Mouse (Mus musculus): ENCODE data around the gene Edf1.

DNA sequence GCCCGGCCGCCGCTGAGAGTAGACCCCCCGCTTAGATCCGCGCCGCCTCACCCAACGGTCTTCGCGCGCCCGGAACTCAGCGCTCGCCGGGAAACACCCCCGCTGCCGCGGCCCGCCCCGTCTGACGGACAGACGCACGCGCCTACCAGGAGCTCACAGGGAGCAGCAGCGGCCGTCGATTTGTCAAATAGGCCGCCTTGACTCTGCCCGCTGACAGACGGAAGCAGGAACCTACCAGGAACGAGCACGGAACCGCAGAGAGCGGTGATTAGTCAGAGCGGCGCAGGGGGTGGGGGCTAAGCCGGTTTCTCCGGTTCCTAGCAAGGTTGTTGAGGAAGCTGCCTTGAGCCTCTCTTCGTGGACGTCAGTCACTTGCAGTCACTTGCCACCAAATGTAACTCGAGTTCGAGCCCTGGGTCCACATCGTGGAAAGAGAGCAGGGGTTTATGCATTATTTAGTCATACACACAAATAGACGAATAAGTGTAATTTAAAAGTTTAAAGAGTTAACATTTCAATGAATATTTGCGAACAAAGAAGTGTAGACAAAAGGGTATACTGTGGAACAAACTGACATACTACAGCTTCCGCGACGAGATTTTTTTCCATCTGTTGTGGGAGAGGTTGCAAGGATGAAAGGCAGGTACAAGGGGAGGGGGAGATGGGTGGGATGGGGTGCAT lies 10.7 kb upstream of the Edf1 start, which contains the start of gene Traf2:
- TF ChIP-seq CTCF (IDR thresholded peaks at IDR 0.05; ENCODE audit: borderline replicate concordance, insufficient read depth, low read depth, low read length) = no peak
- TF ChIP-seq POLR2A (IDR thresholded peaks at IDR 0.05; ENCODE audit: borderline replicate concordance, insufficient read depth, low read length) = peak; percentile 21; the same call in 1 of the 2 replicates
